Mouse (Mus musculus) monocyte, adult 5-6 weeks (primary cell): ENCODE measurements around the gene Gm15155. TPM values are rescaled to one million over a fixed set of nuclear protein-coding genes. Genes with fewer than 3 reads are reported as not detected.
"Not testable (repeated sequence)": the region's sequence is repeated elsewhere in the genome, so short reads cannot be mapped to it uniquely, and the experiment has no call there.

ENCODE experiments used
- ATAC-seq: fragments of 153-309, 156-312 bp; replicated peaks from 2 replicates; pipeline ENCODE4 v1.8.0; 2017; ENCODE audit warnings: mild to moderate bottlenecking; ENCODE audit not compliant: low TSS enrichment, insufficient number of reproducible peaks, severe bottlenecking, poor library complexity, low FRiP score
- total RNA-seq: library from RNA; stranded (forward); fragments of 200-1000, 200-491, 200-594 nt; gene quantifications from 3 replicates; pipeline ENCODE4 v1.2.3, GENCODE M21; 2017

Gm15155 gene
- total RNA-seq, 1 experiment from 2014 or later: not detected

- no peak for ATAC-seq
These were observed 275.5 kb downstream of the Gm15155 start for GRCm38 (mm10) chrX:155900040-155900439.

- ATAC-seq: no peak
These were observed 277.2 kb downstream of the Gm15155 start for GRCm38 (mm10) chrX:155901742-155902141.

GRCm38 (mm10) chrX:155903108-155903507, 278.6 kb downstream of the Gm15155 start:
- ATAC-seq: no peak

GRCm38 (mm10) chrX:156009756-156010155, 385.2 kb downstream of the Gm15155 start:
- no peak for ATAC-seq

GRCm38 (mm10) chrX:156155776-156156175, 531.2 kb downstream of the Gm15155 start:
- ATAC-seq: no peak

GRCm38 (mm10) chrX:156171587-156171986, 547.0 kb downstream of the Gm15155 start:
- ATAC-seq: no peak

GRCm38 (mm10) chrX:156303806-156304205, 679.3 kb downstream of the Gm15155 start:
- not testable (repeated sequence) for ATAC-seq

Other genes starting within 250 kb of the Gm15155 start
- 0.53 to 1.1 TPM (median 1.1 TPM) in 3 replicates for gene Ptchd1, start 927 bp upstream of the Gm15155 start, total RNA-seq